Mouse (Mus musculus) kidney, postnatal 4 days (tissue): ENCODE data around the gene Celf6.
A peak's percentile ranks its signal among the peaks of the same experiment; 100 is the strongest.

Source experiments
- DNase-seq, 2 experiments: peaks; one replicate each; pipeline ENCODE4 v3.0.0; 2021; ENCODE audit warnings: mixed read lengths in 2 of 2

Gene Celf6

DNA sequence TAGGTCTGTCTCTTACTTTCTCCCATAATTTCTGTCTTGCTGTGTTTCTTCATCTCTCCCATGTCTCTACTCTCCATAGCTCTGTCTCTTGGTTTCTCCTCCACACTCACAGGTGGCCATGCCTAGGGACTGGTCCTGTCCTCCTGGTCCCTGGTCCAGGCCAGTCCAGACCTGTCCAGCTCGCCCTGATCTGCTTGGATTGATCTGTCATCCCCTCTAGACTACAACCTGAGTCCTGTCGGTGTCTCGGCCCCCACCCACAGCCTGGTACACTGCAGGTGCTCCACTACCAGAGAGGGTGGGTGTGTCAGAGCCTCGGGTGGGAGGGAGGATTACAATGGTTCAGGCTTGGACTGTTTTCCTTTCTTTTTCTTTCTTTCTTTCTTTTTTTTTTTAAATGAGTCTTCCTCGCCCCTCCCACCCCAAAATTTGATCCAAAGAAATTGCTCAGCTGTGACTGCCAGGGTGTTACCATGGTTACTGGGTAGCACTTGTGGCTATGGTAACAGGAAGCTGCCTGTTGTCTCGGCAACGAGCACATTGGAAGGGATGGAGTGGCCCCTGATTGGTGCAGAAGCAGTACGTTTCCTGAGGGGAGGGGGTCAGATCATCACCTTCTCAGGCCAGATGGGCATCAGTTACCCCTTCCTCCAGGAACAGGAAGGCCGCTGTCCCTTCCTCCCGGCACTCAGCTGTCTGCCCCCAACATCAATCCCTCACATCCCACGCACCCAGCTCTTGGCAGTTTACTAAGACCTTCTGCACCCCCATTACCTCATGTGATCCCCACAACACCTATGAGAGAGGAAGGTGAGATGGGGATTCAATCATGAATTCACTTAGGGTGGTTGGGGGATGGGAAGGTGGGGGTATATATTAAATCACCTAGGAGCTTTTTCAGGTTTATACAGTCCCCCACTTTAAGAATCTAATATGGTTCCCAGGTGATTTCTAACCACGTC, 11.3 kb downstream of the Celf6 start:
- DNase-seq: peak in 1 of 2 experiments; percentile 9

- DNase-seq: no peak
Measured at GRCm38 (mm10) chr9:59589703-59590439, 12.2 kb downstream of the Celf6 start.

DNA sequence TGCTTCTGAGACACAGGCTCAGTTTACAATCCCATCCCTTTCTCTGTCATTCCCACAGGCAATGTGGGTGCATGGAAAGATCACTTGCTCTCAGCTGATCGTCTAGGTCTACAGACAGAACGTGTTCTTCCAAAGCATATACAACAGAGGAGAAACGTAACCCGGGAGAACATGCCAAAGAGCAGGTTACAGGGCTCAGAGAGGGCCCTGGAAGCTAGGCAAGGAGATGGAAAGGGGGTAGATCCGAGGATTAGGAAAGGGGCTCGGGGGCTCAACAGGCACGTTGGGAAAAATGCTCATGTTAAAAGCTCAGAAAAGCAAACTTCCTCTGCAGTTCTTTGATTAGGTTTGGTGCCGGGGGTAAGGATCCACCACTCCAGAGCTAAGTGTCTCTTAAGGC, 23.9 kb downstream of the Celf6 start:
- no peak for DNase-seq

DNA sequence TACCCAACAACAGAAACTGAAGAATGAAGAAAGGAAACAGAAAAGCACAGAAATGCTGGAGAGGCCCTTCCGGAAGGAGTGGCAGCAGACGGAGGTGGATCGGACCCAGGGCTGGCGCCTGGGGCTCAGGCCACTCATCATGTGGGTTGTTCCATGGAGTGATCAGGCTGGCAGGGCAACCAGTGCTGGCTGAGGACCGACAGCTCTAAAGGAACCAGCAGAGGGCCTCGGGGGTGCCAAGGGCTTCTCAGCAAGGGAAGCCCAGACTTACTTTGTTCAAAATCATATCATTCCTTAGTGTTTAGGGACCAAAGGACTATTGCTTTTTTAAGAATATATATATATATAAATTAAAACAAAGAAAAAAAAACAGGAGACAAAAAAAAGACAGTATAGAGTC, 28.2 kb downstream of the Celf6 start:
- peak in 1 of 2 experiments; percentile 8 for DNase-seq

DNA sequence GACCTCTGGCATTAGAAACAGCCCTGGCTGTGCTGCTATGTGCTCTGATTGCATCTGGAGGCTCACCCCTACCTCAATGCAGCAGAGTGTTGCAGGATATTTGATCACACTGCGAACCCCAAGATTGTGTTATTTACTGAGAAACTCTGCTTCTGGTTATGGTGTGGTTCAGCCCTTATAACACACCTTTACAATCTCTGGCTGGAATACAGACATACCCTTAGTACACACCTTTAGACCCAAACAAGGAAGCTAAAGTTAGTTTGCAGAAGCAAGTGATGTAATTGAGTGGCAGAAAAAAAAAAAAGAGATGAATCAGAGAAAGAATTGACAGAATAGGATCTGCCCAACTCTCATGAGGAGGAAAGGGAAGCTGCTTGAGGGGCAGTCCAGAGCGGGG, 33.2 kb downstream of the Celf6 start:
- no peak for DNase-seq

- DNase-seq: no peak
Measured at GRCm38 (mm10) chr9:59615797-59616196, 38.1 kb downstream of the Celf6 start.

DNA sequence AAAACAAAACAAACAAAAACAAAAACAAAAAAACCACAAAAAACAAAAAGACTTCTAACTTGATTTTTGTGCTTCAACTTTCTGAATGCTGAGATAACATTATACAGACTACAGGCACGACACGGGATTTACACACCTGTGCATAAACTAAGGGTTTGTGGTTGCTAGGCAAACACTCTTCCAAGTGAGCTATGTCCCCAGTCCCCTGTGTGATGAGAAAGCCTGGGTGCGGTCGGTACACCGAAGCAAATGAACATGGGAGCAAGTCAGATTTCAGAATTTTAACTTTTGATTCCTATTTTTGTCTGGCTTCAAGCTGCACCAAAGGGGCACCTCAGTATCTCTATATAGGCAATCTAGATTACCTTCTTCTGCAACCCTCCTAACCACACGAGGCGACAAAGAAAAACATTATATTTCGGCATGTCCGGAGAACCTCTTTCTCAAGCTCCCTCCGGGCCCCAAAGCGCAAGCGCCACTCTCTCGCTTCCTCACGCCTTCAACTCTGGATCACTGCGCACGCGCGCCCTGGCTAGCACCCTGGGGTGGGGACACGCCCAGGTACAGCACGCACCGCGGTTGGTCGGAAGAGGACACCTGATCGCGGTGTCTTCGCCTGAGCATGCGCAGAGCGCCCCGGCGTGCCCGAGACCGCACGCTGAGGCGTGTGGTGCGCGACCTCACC, 39.0 kb downstream of the Celf6 start, which contains the start of gene Parp6:
Gene Parp6, plus strand, starts transcription at position 663 of the 685 bp plus-strand sequence.
- DNase-seq: peak; percentile 100

DNA sequence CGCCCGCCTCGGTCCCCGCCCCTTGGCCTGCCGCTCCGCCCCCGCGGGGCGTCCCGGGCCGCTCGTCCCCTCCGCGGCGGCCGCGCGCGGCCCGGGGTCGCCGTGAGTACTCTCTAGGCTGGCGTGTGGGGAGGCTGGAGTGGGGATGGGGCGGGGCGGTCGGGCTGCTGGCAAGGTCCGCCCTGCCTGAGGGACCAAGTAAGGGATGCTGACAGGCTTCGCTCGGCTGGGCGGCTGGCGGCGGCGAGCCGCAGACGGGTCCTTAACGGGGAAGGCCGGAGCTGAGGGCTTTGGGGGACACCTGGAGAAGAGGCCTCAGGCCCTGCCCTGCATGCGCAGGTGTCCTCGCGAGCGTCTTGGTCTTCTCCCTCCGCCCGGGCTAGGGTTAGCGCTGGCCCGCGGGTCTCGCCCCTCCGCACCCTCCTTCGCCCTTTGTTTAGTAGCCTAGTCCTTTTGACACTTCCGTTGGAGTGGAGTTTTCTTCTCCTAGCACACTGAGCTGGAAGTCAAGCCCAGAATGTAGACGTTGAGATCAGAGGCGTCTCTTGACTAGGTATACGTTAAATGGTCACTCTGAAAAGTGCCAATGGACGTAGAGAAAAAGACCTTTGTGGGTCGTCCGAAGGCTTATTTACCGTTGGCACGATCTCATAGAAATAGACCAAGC, 39.7 kb downstream of the Celf6 start:
- DNase-seq: no peak

DNA sequence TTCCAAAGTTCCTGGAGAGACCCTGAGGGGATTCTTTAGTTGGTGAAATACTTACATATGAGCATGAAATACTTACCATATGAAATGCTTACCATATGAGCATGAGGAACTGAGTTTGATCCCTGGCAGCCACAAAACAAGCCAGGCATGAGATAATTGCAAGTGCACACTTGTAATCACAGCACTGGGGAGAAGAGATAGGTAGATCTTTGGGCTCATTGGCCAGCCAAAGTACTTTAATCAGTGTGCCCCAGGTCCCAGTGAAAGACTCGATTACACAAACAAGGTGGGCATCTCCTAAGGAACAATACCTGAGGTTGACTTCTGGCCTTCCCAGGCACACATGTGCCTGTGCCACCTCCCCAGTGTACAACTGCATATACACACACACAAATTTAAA, 60.7 kb downstream of the Celf6 start:
- DNase-seq: no peak

DNA sequence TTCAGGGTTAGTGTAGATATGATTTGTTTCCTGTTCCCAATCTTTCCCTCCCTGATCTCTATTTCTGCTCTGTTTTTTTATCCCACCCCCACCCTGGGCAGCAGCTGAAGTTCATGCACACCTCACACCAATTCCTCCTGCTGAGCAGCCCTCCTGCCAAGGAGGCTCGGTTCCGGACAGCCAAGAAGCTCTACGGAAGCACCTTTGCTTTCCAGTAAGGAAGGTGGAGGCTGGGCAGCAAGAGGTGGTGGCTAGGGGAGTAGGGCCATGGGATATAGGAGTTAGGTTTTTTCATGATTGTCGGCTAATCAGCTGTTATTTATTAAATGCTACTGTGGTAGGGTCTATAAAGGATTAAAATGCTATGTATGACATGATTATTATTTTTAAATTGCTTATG, 62.2 kb downstream of the Celf6 start:
- no peak for DNase-seq

DNA sequence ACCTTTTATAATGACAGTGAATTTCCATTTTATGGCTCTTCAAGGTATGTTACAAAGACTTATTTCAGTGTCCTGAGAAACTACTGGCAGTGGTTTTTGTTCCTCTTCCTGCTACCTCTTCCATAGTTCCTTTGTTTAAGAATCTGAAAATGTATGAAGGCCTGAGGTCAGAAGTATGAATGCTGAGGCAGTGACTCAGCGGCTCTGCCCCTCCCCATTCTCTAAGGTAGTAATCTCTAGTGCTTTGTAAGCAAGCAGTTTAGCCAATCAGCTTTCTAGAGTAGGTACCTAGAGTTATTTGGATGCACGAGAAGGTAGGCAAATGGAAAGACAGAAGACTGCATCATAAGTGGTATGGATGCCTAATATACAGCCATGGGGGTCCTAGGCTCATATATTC, 63.6 kb downstream of the Celf6 start:
- no peak for DNase-seq

DNA sequence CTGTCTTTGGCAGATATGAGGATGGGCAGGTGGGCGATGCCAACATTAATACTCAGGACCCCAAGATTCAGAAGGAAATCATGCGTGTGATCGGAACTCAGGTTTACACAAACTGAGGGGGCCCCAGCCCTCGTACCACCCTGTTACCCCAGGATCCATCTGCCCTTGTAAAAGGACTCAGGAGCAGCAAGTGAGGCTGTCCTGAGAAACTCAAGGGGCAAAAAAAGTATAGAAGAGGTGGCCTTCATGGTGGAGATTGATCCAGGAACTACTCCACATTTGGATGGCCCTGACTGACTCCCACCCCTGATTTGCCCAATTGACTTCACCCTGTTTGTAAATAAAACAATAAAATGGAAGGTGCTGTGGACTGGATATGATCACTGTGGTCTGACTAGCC, 72.2 kb downstream of the Celf6 start:
- DNase-seq: no peak

- DNase-seq: no peak
Measured at GRCm38 (mm10) chr9:59653371-59653770, 75.7 kb downstream of the Celf6 start.

DNA sequence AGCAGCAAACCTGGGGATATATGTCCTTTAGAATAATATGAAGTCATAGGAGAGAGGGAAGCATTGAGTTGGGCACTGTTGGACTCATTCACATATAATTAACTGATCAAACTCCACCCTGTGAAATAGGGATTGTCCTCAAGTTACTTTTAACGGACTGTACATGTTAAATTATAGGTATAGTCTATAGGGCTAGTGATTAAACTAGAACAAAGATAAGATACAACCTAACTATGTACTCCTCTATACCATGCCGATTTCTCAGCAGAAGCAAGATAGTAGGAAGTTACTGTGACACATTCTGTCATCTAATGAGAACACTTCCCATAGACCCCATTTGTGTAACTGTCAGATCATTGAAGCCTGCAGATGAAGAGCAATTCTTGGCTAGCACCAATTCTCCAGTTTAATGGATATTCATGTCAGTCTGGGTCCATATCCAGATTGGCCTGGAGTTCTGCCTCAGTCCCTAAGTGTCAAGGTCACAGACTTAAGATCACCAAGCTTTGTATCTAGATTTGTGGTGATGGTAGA, 76.8 kb downstream of the Celf6 start:
- no peak for DNase-seq

DNA sequence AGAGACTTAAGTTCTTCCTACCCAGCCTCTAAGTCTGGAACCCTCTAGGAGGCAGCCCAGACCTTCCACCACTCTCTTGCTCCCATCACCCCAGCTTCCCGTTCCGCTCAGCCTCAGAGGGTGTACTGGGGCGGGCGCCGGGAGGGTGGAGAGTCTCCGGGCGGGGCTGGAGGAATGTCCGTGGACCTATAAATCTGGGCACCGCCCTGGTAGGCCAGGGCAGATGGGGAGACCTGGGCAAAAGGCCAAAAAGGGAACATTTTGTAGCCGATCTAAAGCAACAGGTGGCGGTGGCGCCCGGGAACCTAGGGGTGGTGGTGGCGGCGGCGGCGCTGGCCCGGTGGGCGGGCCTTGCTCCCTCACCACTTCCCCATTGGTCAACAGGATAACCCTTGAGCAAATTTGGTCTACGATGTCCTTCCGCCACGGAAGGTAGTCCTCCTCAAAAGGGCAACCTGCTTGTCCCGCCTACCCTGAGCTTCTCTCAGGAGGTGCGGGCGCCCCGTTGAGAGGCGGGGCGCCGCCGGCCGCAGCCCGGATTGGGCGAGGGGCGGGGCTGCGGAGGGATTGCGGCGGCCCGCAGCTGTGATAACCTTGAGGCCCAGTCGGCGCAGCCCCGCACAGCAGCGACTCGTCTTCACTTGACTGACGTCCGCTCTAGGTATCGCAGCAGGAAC, 78.4 kb downstream of the Celf6 start, which contains the start of gene Pkm:
Gene Pkm, plus strand, starts transcription at position 411 of the 677 bp plus-strand sequence.
- DNase-seq: peak; percentile 94 to 97
